Mouse (Mus musculus) liver, adult 10 weeks (tissue): Measurements from ENCODE around the gene Cacna2d3. TPM values are rescaled to one million over a fixed set of nuclear protein-coding genes. Genes with fewer than 3 reads are reported as not detected.

Experiments used
- polyA plus RNA-seq: library from polyadenylated mRNA; stranded (reverse); fragments of 350-450 nt; fragmentation: Illumina TruSeq; extraction: RNeasy Lipid Tissue Mini Kit (QIAGEN cat#74804); gene quantifications from one replicate; pipeline ENCODE4 v1.2.3, GENCODE M21; 2014; ENCODE audit warnings: low read depth, low replicate concordance

Cacna2d3 gene
- not detected for polyA plus RNA-seq

GRCm38 (mm10) chr14:29721488-29722385 is at the start of gene Cacna2d3:
TSS of gene Cacna2d3 (minus strand) at chr14:29721864.

GRCm38 (mm10) chr14:29017883-29018282 is 703.8 kb downstream of the Cacna2d3 start, which contains the start of gene Lrtm1:
TSS of gene Lrtm1 (plus strand) at chr14:29018208.

Other genes with a start within 250 kb of the Cacna2d3 start
- gene Selenok, start 246.4 kb upstream of the Cacna2d3 start, polyA plus RNA-seq: 113 TPM